Mouse (Mus musculus): ENCODE measurements around the gene Usp21. TPM values are rescaled to one million over a fixed set of nuclear protein-coding genes. Genes with fewer than 3 reads are reported as not detected.

The Usp21 gene
- polyA plus RNA-seq, 1 experiment: 79.1 TPM

- Histone ChIP-seq H3K27me3 (ENCODE audit: control insufficient read depth, insufficient read depth, low read length) (no peaks in the 10 kb centered on the region), H3K36me3 (ENCODE audit: control insufficient read depth, insufficient read depth, low read length) (no peaks in the 10 kb centered on the region), H3K4me1 (replicated peaks; ENCODE audit: control insufficient read depth, insufficient read depth, low read length) (peaks cover 2% of the 10 kb centered on the region; the same call in 1 of the 2 replicates), H3K4me3 (ENCODE audit: control insufficient read depth, insufficient read depth, low read length) (no peak overlapping the region), H3K27ac (ENCODE audit: control insufficient read depth, insufficient read depth, low read length) (no peak overlapping the region)
- TF ChIP-seq CTCF (IDR thresholded peaks at IDR 0.05; ENCODE audit: borderline replicate concordance, control insufficient read depth, extremely low read depth, insufficient read depth, low read length, poor library complexity): no peak
- DNase-seq: no peak
- 81% methylated on average over 3 of the region's 3 CpGs for WGBS
These were observed 10.4 kb upstream of the Usp21 start for GRCm38 (mm10) chr1:171298226-171298625.

- no peak for TF ChIP-seq POLR2A (IDR thresholded peaks at IDR 0.05; ENCODE audit: control insufficient read depth, extremely low read depth, insufficient read depth, low read length, poor library complexity)
- TF ChIP-seq CTCF (IDR thresholded peaks at IDR 0.05; ENCODE audit: borderline replicate concordance, control insufficient read depth, extremely low read depth, insufficient read depth, low read length, poor library complexity): no peak
- H3K27ac ChIP-seq (ENCODE audit: control insufficient read depth, insufficient read depth, low read length): no peak overlapping the region
These were observed 7.2 kb upstream of the Usp21 start for GRCm38 (mm10) chr1:171295063-171295402.

GRCm38 (mm10) chr1:171294298-171295062, 6.7 kb upstream of the Usp21 start, which contains the start of gene Ufc1:
Gene Ufc1 (minus strand): TSS chr1:171295024.
- H3K4me1 ChIP-seq (replicated peaks; ENCODE audit: control insufficient read depth, insufficient read depth, low read length): peaks cover 2% of the 10 kb centered on the region; the same call in 1 of the 2 replicates
- peak; percentile 76 for DNase-seq
- no peak for TF ChIP-seq CTCF (IDR thresholded peaks at IDR 0.05; ENCODE audit: borderline replicate concordance, control insufficient read depth, extremely low read depth, insufficient read depth, low read length, poor library complexity)
- TF ChIP-seq POLR2A (IDR thresholded peaks at IDR 0.05; ENCODE audit: control insufficient read depth, extremely low read depth, insufficient read depth, low read length, poor library complexity): 0 out of 2 replicates have a peak, but pooled peaks have one; percentile 41
- WGBS: under 1% methylated on average over 42 of the region's 42 CpGs
- H3K36me3 ChIP-seq (ENCODE audit: control insufficient read depth, insufficient read depth, low read length): no peaks in the 10 kb centered on the region; the same call in 1 of the 2 replicates
- peak within 1 kb of the TSS; percentile 54 for H3K27ac ChIP-seq (ENCODE audit: control insufficient read depth, insufficient read depth, low read length)
- H3K27me3 ChIP-seq (ENCODE audit: control insufficient read depth, insufficient read depth, low read length): no peaks in the 10 kb centered on the region
- peak within 1 kb of the TSS; percentile 88 for H3K4me3 ChIP-seq (ENCODE audit: control insufficient read depth, insufficient read depth, low read length)

More at GRCm38 (mm10) chr1:171295063-171295402, 7.2 kb upstream of the Usp21 start:
- peaks cover 2% of the 10 kb centered on the region; the same call in 1 of the 2 replicates for H3K4me1 ChIP-seq (replicated peaks; ENCODE audit: control insufficient read depth, insufficient read depth, low read length)
- no peaks in the 10 kb centered on the region for H3K36me3 ChIP-seq (ENCODE audit: control insufficient read depth, insufficient read depth, low read length)
- no peak for DNase-seq
- H3K27me3 ChIP-seq (ENCODE audit: control insufficient read depth, insufficient read depth, low read length): no peaks in the 10 kb centered on the region
- peak overlapping the region; percentile 88 for H3K4me3 ChIP-seq (ENCODE audit: control insufficient read depth, insufficient read depth, low read length)
- WGBS: 19% methylated on average over 3 of the region's 3 CpGs

GRCm38 (mm10) chr1:171293906-171294297, 6.1 kb upstream of the Usp21 start:
- no peak for TF ChIP-seq CTCF (IDR thresholded peaks at IDR 0.05; ENCODE audit: borderline replicate concordance, control insufficient read depth, extremely low read depth, insufficient read depth, low read length, poor library complexity)
- no peak for TF ChIP-seq POLR2A (IDR thresholded peaks at IDR 0.05; ENCODE audit: control insufficient read depth, extremely low read depth, insufficient read depth, low read length, poor library complexity)
- Histone ChIP-seq H3K4me1 (replicated peaks; ENCODE audit: control insufficient read depth, insufficient read depth, low read length) (peaks cover 2% of the 10 kb centered on the region; the same call in 1 of the 2 replicates), H3K36me3 (ENCODE audit: control insufficient read depth, insufficient read depth, low read length) (peaks cover 4% of the 10 kb centered on the region), H3K4me3 (ENCODE audit: control insufficient read depth, insufficient read depth, low read length) (peak overlapping the region; percentile 88), H3K27ac (ENCODE audit: control insufficient read depth, insufficient read depth, low read length) (no peak overlapping the region), H3K27me3 (ENCODE audit: control insufficient read depth, insufficient read depth, low read length) (no peaks in the 10 kb centered on the region)
- no peak for DNase-seq
- WGBS: 48% methylated on average over 5 of the region's 5 CpGs

- no peak overlapping the region for H3K4me3 ChIP-seq (ENCODE audit: control insufficient read depth, insufficient read depth, low read length)
- no peak overlapping the region for H3K27ac ChIP-seq (ENCODE audit: control insufficient read depth, insufficient read depth, low read length)
- no peak for DNase-seq
- 82% methylated on average over 3 of the region's 3 CpGs for WGBS
- H3K36me3 ChIP-seq (ENCODE audit: control insufficient read depth, insufficient read depth, low read length): peaks cover 8% of the 10 kb centered on the region
- TF ChIP-seq CTCF (IDR thresholded peaks at IDR 0.05; ENCODE audit: borderline replicate concordance, control insufficient read depth, extremely low read depth, insufficient read depth, low read length, poor library complexity) (no peak), POLR2A (IDR thresholded peaks at IDR 0.05; ENCODE audit: control insufficient read depth, extremely low read depth, insufficient read depth, low read length, poor library complexity) (no peak)
- H3K27me3 ChIP-seq (ENCODE audit: control insufficient read depth, insufficient read depth, low read length): no peaks in the 10 kb centered on the region
- H3K4me1 ChIP-seq (replicated peaks; ENCODE audit: control insufficient read depth, insufficient read depth, low read length): peaks cover 2% of the 10 kb centered on the region; the same call in 1 of the 2 replicates
These were observed 5.6 kb upstream of the Usp21 start for GRCm38 (mm10) chr1:171293351-171293750.

- Histone ChIP-seq H3K36me3 (ENCODE audit: control insufficient read depth, insufficient read depth, low read length) (peaks cover 8% of the 10 kb centered on the region), H3K4me1 (replicated peaks; ENCODE audit: control insufficient read depth, insufficient read depth, low read length) (peaks cover 8% of the 10 kb centered on the region), H3K27ac (ENCODE audit: control insufficient read depth, insufficient read depth, low read length) (no peak overlapping the region), H3K27me3 (ENCODE audit: control insufficient read depth, insufficient read depth, low read length) (no peaks in the 10 kb centered on the region), H3K4me3 (ENCODE audit: control insufficient read depth, insufficient read depth, low read length) (no peak overlapping the region)
- TF ChIP-seq CTCF (IDR thresholded peaks at IDR 0.05; ENCODE audit: borderline replicate concordance, control insufficient read depth, extremely low read depth, insufficient read depth, low read length, poor library complexity) (no peak), POLR2A (IDR thresholded peaks at IDR 0.05; ENCODE audit: control insufficient read depth, extremely low read depth, insufficient read depth, low read length, poor library complexity) (no peak)
- WGBS: 73% methylated on average over 4 of the region's 4 CpGs
- no peak for DNase-seq
These were observed 537 bp upstream of the Usp21 start for GRCm38 (mm10) chr1:171288328-171288727.

All from thymus, adult 2 months (tissue).